Mouse (Mus musculus) left cerebral cortex, adult 18-20 months (tissue): Measurements from ENCODE around the gene Tgm6. TPM values are rescaled to one million over a fixed set of nuclear protein-coding genes. Genes with fewer than 3 reads are reported as not detected.
A peak's percentile ranks its signal among the peaks of the same experiment; 100 is the strongest.

Experiments
- DNase-seq, 2 experiments: peaks; one replicate each; pipeline ENCODE4 v3.0.0; 2021 to 2022; ENCODE audit warnings: low spot score in 2 of 2, mixed read lengths in 1 of 2
- total RNA-seq, 2 experiments: library from RNA; stranded (reverse); gene quantifications; 2 replicates each; pipeline ENCODE4 v1.2.3; 2021

The Tgm6 gene
- total RNA-seq, 2 experiments from 2014 or later: 0.09 to 0.12 TPM

GRCm38 (mm10) chr2:130178381-130178705, 66.1 kb downstream of the Tgm6 start:
- DNase-seq: peak in 1 of 2 experiments; percentile 15

GRCm38 (mm10) chr2:130178706-130179506, 66.7 kb downstream of the Tgm6 start, which contains the start of gene Snrpb:
Gene Snrpb, minus strand, starts transcription at chr2:130179403.
- DNase-seq: peak; percentile 88 to 90

- DNase-seq: no peak
Measured at GRCm38 (mm10) chr2:130179507-130180019, 67.3 kb downstream of the Tgm6 start.

GRCm38 (mm10) chr2:130188391-130188790, 76.2 kb downstream of the Tgm6 start:
- no peak for DNase-seq

GRCm38 (mm10) chr2:130194894-130195293, 82.7 kb downstream of the Tgm6 start, which contains the start of gene Tmc2:
Gene Tmc2, plus strand, starts transcription at chr2:130195194.
- DNase-seq: no peak

- no peak for DNase-seq
Measured at GRCm38 (mm10) chr2:130200961-130201360, 88.7 kb downstream of the Tgm6 start.

Other genes with a start within 250 kb of the Tgm6 start
- gene Tgm3, start 100.1 kb upstream of the Tgm6 start, total RNA-seq: 1 to 10 TPM; 3.4 TPM
- 100 to 1,000 TPM; 110 to 119 TPM for gene Snrpb, start 67.0 kb downstream of the Tgm6 start, total RNA-seq
- gene Tmc2, start 82.8 kb downstream of the Tgm6 start, total RNA-seq: not detected
- 100 to 1,000 TPM; 114 to 135 TPM for gene Nop56, start 162.0 kb downstream of the Tgm6 start, total RNA-seq
- gene Idh3b, start 172.1 kb downstream of the Tgm6 start, total RNA-seq: 100 to 1,000 TPM; 287 to 311 TPM
- gene Ebf4, start 182.8 kb downstream of the Tgm6 start, total RNA-seq: 1 to 10 TPM; 7.4 to 8.2 TPM